Mouse (Mus musculus) ovary, adult 10 weeks (tissue): ENCODE results near the gene Gm9639. TPM values are rescaled to one million over a fixed set of nuclear protein-coding genes. Genes with fewer than 3 reads are reported as not detected.

Experiments
- polyA plus RNA-seq: library from polyadenylated mRNA; stranded (reverse); fragments of 350-450 nt; fragmentation: Illumina TruSeq; extraction: RNeasy Lipid Tissue Mini Kit (QIAGEN cat#74804); gene quantifications from one replicate; pipeline ENCODE4 v1.2.3, GENCODE M21; 2014

The Gm9639 gene
- polyA plus RNA-seq, result not detected

GRCm38 (mm10) chr10:77794976-77795375, at the start of gene Gm9639:
Gene Gm9639 (minus strand): TSS chr10:77795076.

GRCm38 (mm10) chr10:77835647-77836046, 40.8 kb upstream of the Gm9639 start, which contains the start of gene Krtap10-10:
Gene Krtap10-10 (plus strand): TSS chr10:77835947.

DNA sequence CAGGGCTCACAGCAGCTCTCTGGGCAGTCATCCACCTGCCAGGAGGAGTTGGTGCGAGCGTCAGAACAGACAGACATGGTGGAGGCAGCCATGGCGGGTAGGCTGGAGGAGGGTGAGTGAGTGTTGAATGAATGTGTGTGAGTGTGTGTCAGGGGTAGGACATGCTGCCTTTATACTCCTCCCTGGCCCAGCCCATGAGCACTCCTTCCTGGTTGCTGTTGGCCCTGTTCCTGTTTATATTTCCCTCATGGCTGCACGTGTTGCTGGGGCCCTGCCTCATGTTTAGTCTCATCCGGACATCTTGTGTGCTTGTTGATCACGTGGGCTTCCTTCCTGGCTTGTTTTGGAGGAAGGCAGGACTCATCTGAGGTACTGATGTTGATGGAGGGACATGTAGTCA, 32.1 kb upstream of the Gm9639 start, which contains the start of gene Krtap10-4:
Gene Krtap10-4 (minus strand): TSS at position 145 of the 400 bp plus-strand sequence.

DNA sequence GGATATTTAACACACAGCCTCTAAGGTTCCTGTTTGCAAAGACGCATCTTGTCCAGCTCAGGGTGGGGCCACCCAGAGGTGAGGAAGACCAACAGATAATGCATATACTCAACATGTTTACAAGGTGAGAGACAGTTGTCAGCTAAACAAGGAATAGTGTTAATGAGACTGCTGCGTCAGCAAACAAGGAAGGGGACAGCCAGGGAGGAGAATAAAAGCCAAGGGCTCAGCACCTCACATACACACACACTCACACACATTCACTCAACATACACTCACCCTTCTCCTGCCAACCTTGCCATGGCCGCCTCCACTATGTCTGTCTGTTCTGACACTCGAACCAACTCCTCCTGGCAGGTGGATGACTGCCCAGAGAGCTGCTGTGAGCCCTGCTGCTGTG, 19.5 kb upstream of the Gm9639 start, which contains the start of gene Gm2696:
Gene Gm2696 (plus strand): TSS at position 301 of the 400 bp plus-strand sequence.

GRCm38 (mm10) chr10:77811743-77812142, 16.9 kb upstream of the Gm9639 start, which contains the start of gene Gm9507:
Gene Gm9507 (minus strand): TSS chr10:77811843.

DNA sequence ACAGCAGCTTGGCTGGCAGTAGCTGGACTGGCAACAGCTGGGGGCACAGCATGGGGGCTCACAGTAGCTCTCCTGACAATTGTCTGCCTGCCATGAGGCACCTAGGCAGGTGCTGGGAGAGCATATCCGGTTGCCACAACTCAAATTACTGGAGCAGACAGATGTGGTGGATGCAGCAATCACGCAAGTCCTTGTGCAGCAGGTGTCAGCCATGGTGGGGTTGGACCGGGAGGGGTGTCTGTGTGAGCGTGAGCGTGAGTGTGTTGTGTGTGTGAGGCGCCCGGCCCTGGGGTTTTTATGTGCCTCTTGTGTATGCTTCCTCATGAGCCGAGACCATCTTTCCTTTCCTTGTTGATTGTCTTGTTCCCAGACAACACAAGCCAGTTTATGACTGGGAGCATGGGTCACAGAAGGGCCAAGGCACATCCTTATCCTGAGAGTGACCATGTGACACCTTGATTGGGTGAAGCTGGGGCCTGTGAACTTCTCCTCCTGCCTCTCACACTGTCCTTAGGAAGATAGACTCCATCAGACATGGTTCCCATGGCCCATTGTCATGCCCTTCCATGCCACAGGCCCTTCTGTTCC, 4.1 kb upstream of the Gm9639 start, which contains the start of gene Gm19668:
Gene Gm19668 (minus strand): TSS at position 213 of the 588 bp plus-strand sequence.

DNA sequence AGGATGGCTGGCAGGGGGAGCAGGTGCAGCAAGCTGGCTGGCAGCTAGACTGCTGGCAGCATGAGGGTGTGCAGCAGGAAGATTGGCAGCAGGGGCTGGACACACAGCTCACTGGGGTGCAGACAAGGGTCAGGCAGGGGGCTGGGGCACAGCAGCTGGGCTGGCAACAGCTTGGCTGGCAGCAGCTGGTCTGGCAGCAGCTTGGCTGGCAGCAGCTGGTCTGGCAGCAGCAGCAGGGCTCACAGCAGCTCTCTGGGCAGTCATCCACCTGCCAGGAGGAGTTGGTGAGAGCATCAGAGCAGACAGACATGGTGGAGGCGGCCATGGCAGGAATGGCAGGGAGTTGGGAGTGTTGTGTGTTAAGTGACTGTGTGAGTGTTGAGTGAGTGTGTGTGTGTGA, 7.0 kb downstream of the Gm9639 start, which contains the start of gene Gm7137:
Gene Gm7137 (minus strand): TSS at position 325 of the 400 bp plus-strand sequence.

GRCm38 (mm10) chr10:77782442-77782841, 12.4 kb downstream of the Gm9639 start, which contains the start of gene Gm3250:
Gene Gm3250 (minus strand): TSS chr10:77782542.

GRCm38 (mm10) chr10:77776844-77777243, 18.0 kb downstream of the Gm9639 start, which contains the start of gene Gm7138:
Gene Gm7138 (minus strand): TSS chr10:77776944.

DNA sequence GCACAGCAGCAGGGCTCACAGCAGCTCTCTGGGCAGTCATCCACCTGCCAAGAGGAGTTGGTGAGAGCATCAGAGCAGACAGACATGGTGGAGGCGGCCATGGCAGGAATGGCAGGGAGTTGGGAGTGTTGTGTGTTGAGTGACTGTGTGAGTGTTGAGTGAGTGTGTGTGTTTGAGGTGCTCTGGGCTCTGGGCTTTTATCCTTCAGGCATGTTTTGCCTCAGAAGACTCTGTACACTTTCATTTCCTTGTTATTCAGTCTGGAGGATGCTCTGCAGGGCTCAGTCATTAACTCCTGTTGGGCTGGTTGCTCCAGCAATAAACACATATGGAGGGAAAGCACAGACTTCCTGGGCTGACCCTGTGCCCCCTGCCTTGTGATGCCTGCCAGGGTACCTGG, 23.7 kb downstream of the Gm9639 start, which contains the start of gene Gm3238:
Gene Gm3238 (minus strand): TSS at position 101 of the 400 bp plus-strand sequence.

GRCm38 (mm10) chr10:77759582-77759981, 35.3 kb downstream of the Gm9639 start, which contains the start of gene Gm3233:
Gene Gm3233 (minus strand): TSS chr10:77759682.

DNA sequence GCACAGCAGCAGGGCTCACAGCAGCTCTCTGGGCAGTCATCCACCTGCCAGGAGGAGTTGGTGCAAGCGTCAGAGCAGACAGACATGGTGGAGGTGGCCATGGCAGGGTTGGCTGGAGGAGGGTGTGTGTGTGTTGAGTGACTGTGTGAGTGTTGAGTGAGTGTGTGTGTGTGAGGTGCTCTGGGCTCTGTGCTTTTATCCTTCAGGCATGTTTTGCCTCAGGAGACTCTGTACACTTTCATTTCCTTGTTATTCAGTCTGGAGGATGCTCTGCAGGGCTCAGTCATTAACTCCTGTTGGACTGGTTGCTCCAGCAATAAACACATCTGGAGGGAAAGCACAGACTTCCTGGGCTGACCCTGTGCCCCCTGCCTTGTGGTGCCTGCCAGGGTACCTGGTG, 43.6 kb downstream of the Gm9639 start, which contains the start of gene Gm9736:
Gene Gm9736 (minus strand): TSS at position 101 of the 400 bp plus-strand sequence.

Other genes with a start within 250 kb of the Gm9639 start
- gene Pttg1ip, start 213.4 kb downstream of the Gm9639 start, polyA plus RNA-seq, result 132 TPM
- gene Sumo3, start 189.0 kb downstream of the Gm9639 start, polyA plus RNA-seq, result 91.3 TPM
- gene Gm49325, start 188.9 kb downstream of the Gm9639 start, polyA plus RNA-seq, result 1.9 TPM
- gene Ube2g2, start 172.8 kb downstream of the Gm9639 start, polyA plus RNA-seq, result 6.0 TPM
- not detected for gene Tspear, start 108.5 kb downstream of the Gm9639 start, polyA plus RNA-seq
- not detected for gene Gm19402, start 104.3 kb downstream of the Gm9639 start, polyA plus RNA-seq
- gene Gm9508, start 97.8 kb downstream of the Gm9639 start, polyA plus RNA-seq, result not detected
- gene Gm10272, start 88.5 kb downstream of the Gm9639 start, polyA plus RNA-seq, result not detected
- not detected for gene Gm10024, start 83.6 kb downstream of the Gm9639 start, polyA plus RNA-seq
- gene Gm10142, start 79.3 kb downstream of the Gm9639 start, polyA plus RNA-seq, result not detected
- not detected for gene Krtap12-1, start 74.5 kb downstream of the Gm9639 start, polyA plus RNA-seq
- gene Gm10100, start 68.6 kb downstream of the Gm9639 start, polyA plus RNA-seq, result not detected
- gene Gm18596, start 52.4 kb downstream of the Gm9639 start, polyA plus RNA-seq, result not detected
- not detected for gene Gm9736, start 43.7 kb downstream of the Gm9639 start, polyA plus RNA-seq
- not detected for gene Gm3233, start 35.4 kb downstream of the Gm9639 start, polyA plus RNA-seq
- not detected for gene Gm3238, start 23.8 kb downstream of the Gm9639 start, polyA plus RNA-seq
- not detected for gene Gm7138, start 18.1 kb downstream of the Gm9639 start, polyA plus RNA-seq
- gene Gm3250, start 12.5 kb downstream of the Gm9639 start, polyA plus RNA-seq, result not detected
- gene Gm7137, start 6.9 kb downstream of the Gm9639 start, polyA plus RNA-seq, result not detected
- not detected for gene Gm19668, start 4.1 kb upstream of the Gm9639 start, polyA plus RNA-seq
- gene Gm9507, start 16.8 kb upstream of the Gm9639 start, polyA plus RNA-seq, result not detected
- gene Gm2696, start 19.6 kb upstream of the Gm9639 start, polyA plus RNA-seq, result not detected
- gene Krtap10-4, start 32.0 kb upstream of the Gm9639 start, polyA plus RNA-seq, result not detected
- not detected for gene Krtap10-10, start 40.9 kb upstream of the Gm9639 start, polyA plus RNA-seq
- gene Gm36176, start 51.7 kb upstream of the Gm9639 start, polyA plus RNA-seq, result not detected
- gene Gm10318, start 57.8 kb upstream of the Gm9639 start, polyA plus RNA-seq, result not detected
- not detected for gene Gm3285, start 66.9 kb upstream of the Gm9639 start, polyA plus RNA-seq
- gene Lrrc3, start 107.5 kb upstream of the Gm9639 start, polyA plus RNA-seq, result 0.71 TPM
- gene Trpm2, start 175.5 kb upstream of the Gm9639 start, polyA plus RNA-seq, result not detected
- 1.4 TPM for gene 1810043G02Rik, start 183.4 kb upstream of the Gm9639 start, polyA plus RNA-seq
- 1.7 TPM for gene Pfkl, start 215.0 kb upstream of the Gm9639 start, polyA plus RNA-seq
- gene Dnmt3l, start 246.9 kb upstream of the Gm9639 start, polyA plus RNA-seq, result 0.91 TPM
- not detected for gene Aire, start 248.5 kb upstream of the Gm9639 start, polyA plus RNA-seq